Mouse (Mus musculus) MEL (cell line): ENCODE results near the gene Shmt2.
A peak's percentile ranks its signal among the peaks of the same experiment; 100 is the strongest.

ENCODE experiments used
- GATA1 ChIP-seq: IDR thresholded peaks from 2 replicates; pipeline ENCODE4 v1.6.1; 2011; ENCODE audit warnings: low read depth, low read length, improper control_type of control experiment
- KAT2A ChIP-seq: conservative IDR thresholded peaks from 2 replicates; pipeline ENCODE4 v1.6.1; 2012; ENCODE audit warnings: low read depth, low read length, improper control_type of control experiment, inconsistent platforms
- MYB ChIP-seq: IDR thresholded peaks from 2 replicates; pipeline ENCODE4 v1.6.1; 2011; ENCODE audit warnings: mild to moderate bottlenecking, low read depth, low read length, improper control_type of control experiment
- POLR2A ChIP-seq, 2 experiments: IDR thresholded peaks; 2 replicates each; pipeline ENCODE4 v1.6.1; 2011 to 2012; ENCODE audit warnings: low read length in 2 of 2, mild to moderate bottlenecking in 2 of 2, control low read depth in 1 of 2, improper control_type of control experiment in 1 of 2, low read depth in 1 of 2, moderate library complexity in 1 of 2; ENCODE audit not compliant: control insufficient read depth in 1 of 2, insufficient read depth in 1 of 2, poor library complexity in 1 of 2
- POLR2AphosphoS2 ChIP-seq: IDR thresholded peaks from 2 replicates; pipeline ENCODE4 v1.6.1; 2011; ENCODE audit warnings: low read length, improper control_type of control experiment
- RCOR1 ChIP-seq: IDR thresholded peaks from 2 replicates; pipeline ENCODE4 v1.6.1; 2012; ENCODE audit warnings: low read depth, mild to moderate bottlenecking, inconsistent platforms, low read length, improper control_type of control experiment
- SIN3A ChIP-seq: IDR thresholded peaks from 2 replicates; pipeline ENCODE4 v1.6.1; 2012; ENCODE audit warnings: low read length, improper control_type of control experiment, inconsistent platforms
- TAL1 ChIP-seq: IDR thresholded peaks from 2 replicates; pipeline ENCODE4 v1.6.1; 2012; ENCODE audit warnings: mild to moderate bottlenecking, inconsistent platforms, low read length, moderate library complexity, mixed read lengths
- ZC3H11A ChIP-seq: IDR thresholded peaks from 2 replicates; pipeline ENCODE4 v1.6.1; 2012; ENCODE audit warnings: low read depth, mild to moderate bottlenecking, inconsistent platforms, low read length, improper control_type of control experiment
- ZKSCAN1 ChIP-seq: IDR thresholded peaks from 2 replicates; pipeline ENCODE4 v1.6.1; 2012; ENCODE audit warnings: low read depth, mild to moderate bottlenecking, inconsistent platforms, low read length, improper control_type of control experiment, moderate library complexity

DNA sequence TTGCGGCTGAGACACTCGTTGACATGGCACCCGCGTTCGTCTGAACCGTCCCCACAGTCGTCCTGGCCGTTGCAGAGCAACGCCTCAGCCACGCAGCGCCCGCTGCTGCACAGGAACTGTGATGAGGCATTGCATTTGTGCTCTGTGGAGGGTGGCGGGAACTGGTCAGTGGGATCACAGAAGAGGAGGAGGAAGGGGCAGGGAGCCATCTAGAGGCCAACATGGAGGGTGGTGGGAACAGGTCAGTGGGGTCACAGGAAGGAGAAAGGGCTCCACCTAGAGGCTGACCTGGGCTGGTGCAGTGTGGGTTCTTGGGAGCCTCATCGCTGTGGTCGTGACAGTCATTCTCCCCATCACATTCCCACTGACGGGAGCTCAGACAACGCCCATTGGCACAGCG, 33.5 kb upstream of the Shmt2 start:
- TF ChIP-seq MYB (no peak), GATA1 (no peak), ZC3H11A (peak; percentile 70), SIN3A (no peak), RCOR1 (no peak), POLR2A (IDR thresholded peaks at IDR 0.05; ENCODE audit: control insufficient read depth in 1 of 2, insufficient read depth in 1 of 2, low read depth in 1 of 2, low read length in 2 of 2, poor library complexity in 1 of 2) (no peak), TAL1 (no peak), ZKSCAN1 (no peak), KAT2A (no peak), POLR2AphosphoS2 (no peak)
